Mouse (Mus musculus): ENCODE measurements around the gene Wdfy3.
"Not testable (repeated sequence)": the region's sequence is repeated elsewhere in the genome, so short reads cannot be mapped to it uniquely, and the experiment has no call there.

Gene Wdfy3

GRCm38 (mm10) chr5:101937909-101938596 lies 131.7 kb downstream of the Wdfy3 start:
- no peak for DNase-seq (ENCODE audit: low spot score)

GRCm38 (mm10) chr5:101937362-101937761 lies 132.4 kb downstream of the Wdfy3 start:
- DNase-seq (ENCODE audit: low spot score), result no peak

GRCm38 (mm10) chr5:101935893-101936292 lies 133.8 kb downstream of the Wdfy3 start:
- DNase-seq (ENCODE audit: low spot score), result peak; percentile 56

- DNase-seq (ENCODE audit: low spot score), result no peak
Measured at GRCm38 (mm10) chr5:101934629-101935028, 135.1 kb downstream of the Wdfy3 start.

- no peak for DNase-seq (ENCODE audit: low spot score)
Measured at GRCm38 (mm10) chr5:101932971-101933810, 136.5 kb downstream of the Wdfy3 start.

- DNase-seq (ENCODE audit: low spot score), result no peak
Measured at GRCm38 (mm10) chr5:101931997-101932396, 137.7 kb downstream of the Wdfy3 start.

- DNase-seq (ENCODE audit: low spot score), result no peak
Measured at GRCm38 (mm10) chr5:101926311-101926710, 143.4 kb downstream of the Wdfy3 start.

GRCm38 (mm10) chr5:101923710-101924109 lies 146.0 kb downstream of the Wdfy3 start:
- no peak for DNase-seq (ENCODE audit: low spot score)

- no peak for DNase-seq (ENCODE audit: low spot score)
Measured at GRCm38 (mm10) chr5:101919559-101919958, 150.2 kb downstream of the Wdfy3 start.

- DNase-seq (ENCODE audit: low spot score), result no peak
Measured at GRCm38 (mm10) chr5:101909468-101909867, 160.3 kb downstream of the Wdfy3 start.

- no peak for DNase-seq (ENCODE audit: low spot score)
Measured at GRCm38 (mm10) chr5:101905624-101906023, 164.1 kb downstream of the Wdfy3 start.

GRCm38 (mm10) chr5:101904841-101905240 lies 164.9 kb downstream of the Wdfy3 start:
- not testable (repeated sequence) for DNase-seq (ENCODE audit: low spot score)

- DNase-seq (ENCODE audit: low spot score), result no peak
Measured at GRCm38 (mm10) chr5:101902686-101903085, 167.0 kb downstream of the Wdfy3 start.

- no peak for DNase-seq (ENCODE audit: low spot score)
Measured at GRCm38 (mm10) chr5:101899981-101900380, 169.7 kb downstream of the Wdfy3 start.

- DNase-seq (ENCODE audit: low spot score), result no peak
Measured at GRCm38 (mm10) chr5:101896784-101897183, 172.9 kb downstream of the Wdfy3 start.

GRCm38 (mm10) chr5:101895717-101896645 lies 173.7 kb downstream of the Wdfy3 start:
- DNase-seq (ENCODE audit: low spot score), result peak; percentile 10

GRCm38 (mm10) chr5:101895119-101895518 lies 174.6 kb downstream of the Wdfy3 start:
- DNase-seq (ENCODE audit: low spot score), result no peak

GRCm38 (mm10) chr5:101893820-101894515 lies 175.8 kb downstream of the Wdfy3 start:
- DNase-seq (ENCODE audit: low spot score), result peak; percentile 31

GRCm38 (mm10) chr5:101891694-101892416 lies 177.9 kb downstream of the Wdfy3 start:
- no peak for DNase-seq (ENCODE audit: low spot score)

GRCm38 (mm10) chr5:101887989-101888388 lies 181.7 kb downstream of the Wdfy3 start:
- DNase-seq (ENCODE audit: low spot score), result no peak

GRCm38 (mm10) chr5:101885039-101885438 lies 184.7 kb downstream of the Wdfy3 start:
- no peak for DNase-seq (ENCODE audit: low spot score)
